Mouse (Mus musculus): ENCODE results near the gene Gpatch4. TPM values are rescaled to one million over a fixed set of nuclear protein-coding genes. Genes with fewer than 3 reads are reported as not detected.

The Gpatch4 gene
- 13.5 and 16.7 TPM in 2 replicates for polyA plus RNA-seq (2012; rRNA removed)

GRCm38 (mm10) chr3:88042661-88043421 lies at the start of gene Gpatch4:
Gene Gpatch4 (plus strand): TSS chr3:88043108.

GRCm38 (mm10) chr3:88000181-88000580 lies 42.7 kb upstream of the Gpatch4 start, which contains the start of gene Bcan:
Gene Bcan (minus strand): TSS chr3:88000230.

GRCm38 (mm10) chr3:88027434-88028186 lies 15.3 kb upstream of the Gpatch4 start, which contains the start of gene Hapln2:
Gene Hapln2 (minus strand): TSS chr3:88027583.

GRCm38 (mm10) chr3:88057902-88058696 lies 15.2 kb downstream of the Gpatch4 start, which contains the start of gene Naxe:
Gene Naxe (minus strand): TSS chr3:88058495.

GRCm38 (mm10) chr3:88078204-88078603 lies 35.3 kb downstream of the Gpatch4 start, which contains the start of gene Ttc24:
Gene Ttc24 (minus strand): TSS chr3:88078304.

GRCm38 (mm10) chr3:88081345-88082223 lies 38.7 kb downstream of the Gpatch4 start, which contains the start of gene Iqgap3:
Gene Iqgap3 (plus strand): TSS chr3:88081971.

Other genes starting within 250 kb of the Gpatch4 start
- 1.8 and 4.8 TPM in 2 replicates for gene Ntrk1, start 247.9 kb upstream of the Gpatch4 start, polyA plus RNA-seq (2012; rRNA removed)
- gene Insrr, start 246.2 kb upstream of the Gpatch4 start, polyA plus RNA-seq (2012; rRNA removed): 1.3 and 1.5 TPM in 2 replicates
- gene Pear1, start 218.8 kb upstream of the Gpatch4 start, polyA plus RNA-seq (2012; rRNA removed): 8.9 and 9.2 TPM in 2 replicates
- 0.01 TPM in 1 of 2 replicates, not detected in the other for gene Sh2d2a, start 196.4 kb upstream of the Gpatch4 start, polyA plus RNA-seq (2012; rRNA removed)
- 45.4 and 48.6 TPM in 2 replicates for gene Prcc, start 157.5 kb upstream of the Gpatch4 start, polyA plus RNA-seq (2012; rRNA removed)
- 150 and 157 TPM in 2 replicates for gene Hdgf, start 136.8 kb upstream of the Gpatch4 start, polyA plus RNA-seq (2012; rRNA removed)
- gene Mrpl24, start 123.6 kb upstream of the Gpatch4 start, polyA plus RNA-seq (2012; rRNA removed): 75.9 and 78.5 TPM in 2 replicates
- 21.5 and 21.7 TPM in 2 replicates for gene Isg20l2, start 112.8 kb upstream of the Gpatch4 start, polyA plus RNA-seq (2012; rRNA removed)
- 48.3 and 48.6 TPM in 2 replicates for gene Rrnad1, start 112.4 kb upstream of the Gpatch4 start, polyA plus RNA-seq (2012; rRNA removed)
- 13.0 and 16.9 TPM in 2 replicates for gene Crabp2, start 94.4 kb upstream of the Gpatch4 start, polyA plus RNA-seq (2012; rRNA removed)
- 14.2 and 14.3 TPM in 2 replicates for gene Nes, start 72.0 kb upstream of the Gpatch4 start, polyA plus RNA-seq (2012; rRNA removed)
- 121 and 130 TPM in 2 replicates for gene Bcan, start 42.9 kb upstream of the Gpatch4 start, polyA plus RNA-seq (2012; rRNA removed)
- 0.70 and 0.87 TPM in 2 replicates for gene Hapln2, start 15.5 kb upstream of the Gpatch4 start, polyA plus RNA-seq (2012; rRNA removed)
- gene Naxe, start 15.4 kb downstream of the Gpatch4 start, polyA plus RNA-seq (2012; rRNA removed): 82.0 and 87.5 TPM in 2 replicates
- gene Ttc24, start 35.2 kb downstream of the Gpatch4 start, polyA plus RNA-seq (2012; rRNA removed): not detected in 2 replicates
- gene Iqgap3, start 38.9 kb downstream of the Gpatch4 start, polyA plus RNA-seq (2012; rRNA removed): 4.9 and 5.1 TPM in 2 replicates
- 45.6 and 57.2 TPM in 2 replicates for gene Mef2d, start 99.3 kb downstream of the Gpatch4 start, polyA plus RNA-seq (2012; rRNA removed)
- 0.06 and 0.17 TPM in 2 replicates for gene Rhbg, start 211.6 kb downstream of the Gpatch4 start, polyA plus RNA-seq (2012; rRNA removed)
- 0.14 TPM in 1 of 2 replicates, not detected in the other for gene Gm38392, start 244.1 kb downstream of the Gpatch4 start, polyA plus RNA-seq (2012; rRNA removed)